Mouse (Mus musculus): Measurements from ENCODE around the gene Nalcn. TPM values are rescaled to one million over a fixed set of nuclear protein-coding genes. Genes with fewer than 3 reads are reported as not detected.
A peak's percentile ranks its signal among the peaks of the same experiment; 100 is the strongest.

Nalcn gene
- total and polyA plus RNA-seq, 3 experiments: not detected

DNA sequence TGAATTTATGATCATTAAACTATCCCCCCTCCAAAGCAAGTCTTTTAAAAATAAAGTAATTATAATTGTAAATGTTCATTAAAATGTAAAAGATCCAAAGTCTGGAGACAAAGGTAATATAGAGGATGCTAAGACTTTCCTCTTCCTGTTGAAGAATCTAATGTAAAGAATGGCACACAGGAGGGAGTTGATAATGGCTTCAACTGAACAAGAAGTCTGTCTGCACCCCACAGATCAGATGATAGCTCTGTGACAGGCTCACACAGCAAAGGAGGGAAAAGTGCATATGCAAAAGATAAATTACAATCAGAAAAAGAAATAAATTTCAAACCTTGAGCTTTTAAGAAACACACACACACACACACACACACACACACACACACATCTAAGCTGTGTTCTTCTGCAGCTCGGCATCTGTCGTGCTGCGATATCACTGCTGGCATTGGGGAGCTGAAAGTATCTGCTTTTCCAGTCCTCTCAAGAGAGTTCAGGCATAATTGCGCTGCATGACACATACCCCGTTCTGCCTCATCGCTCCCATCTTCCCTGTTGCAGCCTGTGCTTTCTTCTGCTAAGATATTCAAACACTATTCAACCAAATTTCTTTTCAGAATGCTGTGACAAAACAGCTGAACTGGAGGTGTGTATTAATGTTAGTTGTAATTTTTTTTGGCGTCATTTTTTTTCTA, 250.6 kb downstream of the Nalcn start:
- H3K27me3 ChIP-seq (replicated peaks): no peaks in the 10 kb centered on the region
- H3K4me2 ChIP-seq (ENCODE audit: insufficient read depth, low read depth, poor library complexity, severe bottlenecking): no peak overlapping the region
- H3K79me2 ChIP-seq (replicated peaks; ENCODE audit: control insufficient read depth, extremely low read depth, insufficient read depth, poor library complexity, severe bottlenecking): no peaks in the 10 kb centered on the region
- H3K27ac ChIP-seq (ENCODE audit: insufficient read depth, low read depth): no peak overlapping the region
- DNase-seq (ENCODE audit: extremely low read depth): peak; percentile 23
- no peak overlapping the region for H3K4me3 ChIP-seq (replicated peaks in 1 of 3; ENCODE audit: low read depth in 2 of 3, low read length in 2 of 3, poor library complexity in 1 of 3)
- no peak for TF ChIP-seq POLR2AphosphoS2 (IDR thresholded peaks at IDR 0.05; ENCODE audit: low read depth, low read length)
- no peak for TF ChIP-seq MEF2A (IDR thresholded peaks at IDR 0.05; ENCODE audit: borderline replicate concordance, low read depth, low read length)
- in situ Hi-C loops (cut with MboI; ENCODE audit: low pct_ligation_motif_present, low pct_unique_long_range_greater_than_20kb, low sequenced_read_pairs) (no loop called here), dilution Hi-C loops (cut with MboI; ENCODE audit: extremely low pct_ligation_motif_present, extremely low pct_unique_long_range_greater_than_20kb, low sequenced_read_pairs) (no loop called here)
- H3K9ac ChIP-seq (ENCODE audit: insufficient read depth, low read depth): no peak overlapping the region
- H3K9me3 ChIP-seq (replicated peaks; ENCODE audit: low read length): no peaks in the 10 kb centered on the region
- peaks cover 0 to 5% of the 10 kb centered on the region in 2 experiments; a peak in 2 of 4 replicates for H3K4me1 ChIP-seq (ENCODE audit: control insufficient read depth in 1 of 2, insufficient read depth in 2 of 2)
- no peaks in the 10 kb centered on the region for H3K36me3 ChIP-seq (replicated peaks in 1 of 2; ENCODE audit: control insufficient read depth in 1 of 2, insufficient read depth in 1 of 2, low read length in 1 of 2)

DNA sequence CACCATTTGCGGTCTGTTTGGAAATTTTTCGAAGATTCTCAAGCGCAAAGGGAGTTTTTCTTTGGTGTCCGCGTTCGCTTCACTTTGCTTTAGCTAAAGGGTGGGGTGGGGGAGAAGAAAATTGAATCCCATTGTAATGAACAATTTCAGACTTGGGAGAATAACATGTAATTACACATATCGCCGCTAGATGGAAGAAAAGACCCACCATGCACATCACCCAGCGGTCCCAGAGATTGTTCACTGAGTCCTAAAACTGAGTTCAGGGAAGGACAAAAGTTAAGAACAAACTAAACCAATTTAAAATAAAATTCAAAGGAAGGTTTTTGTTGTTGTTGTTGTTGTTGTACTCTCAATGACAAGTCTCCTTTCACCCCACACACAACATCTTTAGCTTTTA, 255.4 kb downstream of the Nalcn start:
- H3K4me2 ChIP-seq (ENCODE audit: insufficient read depth, low read depth, poor library complexity, severe bottlenecking): no peak overlapping the region
- no peak overlapping the region for H3K9ac ChIP-seq (ENCODE audit: insufficient read depth, low read depth)
- no peaks in the 10 kb centered on the region for H3K27me3 ChIP-seq (replicated peaks)
- no peak for TF ChIP-seq HCFC1 (IDR thresholded peaks at IDR 0.05; ENCODE audit: low read depth, low read length)
- no peak for TF ChIP-seq ZMIZ1 (IDR thresholded peaks at IDR 0.05; ENCODE audit: low read depth, low read length)
- TF ChIP-seq NELFE (IDR thresholded peaks at IDR 0.05; ENCODE audit: low read depth, low read length): no peak
- TF ChIP-seq MAX (IDR thresholded peaks at IDR 0.05; ENCODE audit: low read length): no peak
- peak; percentile 37; the same call in 1 of the 2 replicates for TF ChIP-seq ZC3H11A (IDR thresholded peaks at IDR 0.05; ENCODE audit: low read depth, low read length)
- no peak for TF ChIP-seq PAX5 (IDR thresholded peaks at IDR 0.05; ENCODE audit: low read length)
- peak; percentile 62 to 78 for TF ChIP-seq CTCF (conservative IDR thresholded peaks at IDR 0.05 in 1 of 2, IDR thresholded peaks at IDR 0.05 in 1 of 2; ENCODE audit: low read depth in 2 of 2, low read length in 2 of 2)
- peak; percentile 61 for TF ChIP-seq SMC3 (IDR thresholded peaks at IDR 0.05; ENCODE audit: low read depth, low read length)
- TF ChIP-seq CHD2 (IDR thresholded peaks at IDR 0.05; ENCODE audit: low read length): no peak
- TF ChIP-seq ZNF384 (IDR thresholded peaks at IDR 0.05; ENCODE audit: low read depth, low read length): no peak
- TF ChIP-seq MXI1 (IDR thresholded peaks at IDR 0.05; ENCODE audit: low read depth, low read length): no peak
- TF ChIP-seq RCOR1 (conservative IDR thresholded peaks at IDR 0.05; ENCODE audit: low read depth, low read length): no peak
- no peak for TF ChIP-seq CHD1 (IDR thresholded peaks at IDR 0.05; ENCODE audit: low read depth, low read length)
- no peak for TF ChIP-seq NRF1 (IDR thresholded peaks at IDR 0.05; ENCODE audit: low read depth, low read length)
- TF ChIP-seq SIN3A (IDR thresholded peaks at IDR 0.05; ENCODE audit: low read length): no peak
- peak; percentile 93 for TF ChIP-seq RAD21 (IDR thresholded peaks at IDR 0.05; ENCODE audit: low read depth, low read length)
- no peak for TF ChIP-seq POLR2A (IDR thresholded peaks at IDR 0.05; ENCODE audit: low read depth, low read length)
- TF ChIP-seq USF1 (IDR thresholded peaks at IDR 0.05; ENCODE audit: low read depth, low read length): no peak
- no peak for TF ChIP-seq MEF2A (IDR thresholded peaks at IDR 0.05; ENCODE audit: borderline replicate concordance, low read depth, low read length)
- peaks cover 0 to 4% of the 10 kb centered on the region in 2 experiments; a peak in 2 of 4 replicates for H3K4me1 ChIP-seq (ENCODE audit: control insufficient read depth in 1 of 2, insufficient read depth in 2 of 2)
- H3K9me3 ChIP-seq (replicated peaks; ENCODE audit: low read length): no peaks in the 10 kb centered on the region
- in situ Hi-C loops (cut with MboI; ENCODE audit: low pct_ligation_motif_present, low pct_unique_long_range_greater_than_20kb, low sequenced_read_pairs) (loop anchor here (25.0 kb wide), 1 partner anchor 291 kb away; the partner anchor contains the start of gene Itgbl1), dilution Hi-C loops (cut with MboI; ENCODE audit: extremely low pct_ligation_motif_present, extremely low pct_unique_long_range_greater_than_20kb, low sequenced_read_pairs) (no loop called here)
- no peak overlapping the region for H3K4me3 ChIP-seq (replicated peaks in 1 of 3; ENCODE audit: low read depth in 2 of 3, low read length in 2 of 3, poor library complexity in 1 of 3)
- H3K27ac ChIP-seq (ENCODE audit: insufficient read depth, low read depth): no peak overlapping the region
- no peaks in the 10 kb centered on the region for H3K36me3 ChIP-seq (replicated peaks in 1 of 2; ENCODE audit: control insufficient read depth in 1 of 2, insufficient read depth in 1 of 2, low read length in 1 of 2)
- H3K79me2 ChIP-seq (replicated peaks; ENCODE audit: control insufficient read depth, extremely low read depth, insufficient read depth, poor library complexity, severe bottlenecking): no peaks in the 10 kb centered on the region
- DNase-seq (ENCODE audit: extremely low read depth): peak; percentile 45
